Mouse (Mus musculus) neural tube, embryonic 13.5 days (tissue): Measurements from ENCODE around the gene Sppl3. TPM values are rescaled to one million over a fixed set of nuclear protein-coding genes. Genes with fewer than 3 reads are reported as not detected.
"Not testable (repeated sequence)": the region's sequence is repeated elsewhere in the genome, so short reads cannot be mapped to it uniquely, and the experiment has no call there.

Experiments
- ATAC-seq: fragments of 200-750 bp; cut with Nextera tagmentation; 2 replicates; pipeline ENCODE4 v1.8.0; 2017; ENCODE audit warnings: low read depth, mild to moderate bottlenecking, moderate TSS enrichment, moderate library complexity
- H3K27ac ChIP-seq: fragments of 300-500 bp; sonication (generic); replicated peaks from 2 replicates; pipeline ENCODE4 v1.5.1; 2015; ENCODE audit warnings: moderate library complexity, mild to moderate bottlenecking, inconsistent platforms
- H3K27me3 ChIP-seq: fragments of 300-500 bp; sonication (generic); 2 replicates; pipeline ENCODE4 v1.6.1; 2015; ENCODE audit warnings: mild to moderate bottlenecking, inconsistent platforms
- H3K36me3 ChIP-seq: fragments of 300-500 bp; sonication (generic); 2 replicates; pipeline ENCODE4 v1.6.1; 2015; ENCODE audit warnings: mild to moderate bottlenecking, inconsistent platforms
- H3K4me1 ChIP-seq: fragments of 300-500 bp; sonication (generic); replicated peaks from 2 replicates; pipeline ENCODE4 v1.6.1; 2015; ENCODE audit warnings: inconsistent platforms
- H3K4me2 ChIP-seq: fragments of 300-500 bp; sonication (generic); 2 replicates; pipeline ENCODE4 v1.6.1; 2015; ENCODE audit warnings: inconsistent platforms, mild to moderate bottlenecking, moderate library complexity
- H3K4me3 ChIP-seq: fragments of 300-500 bp; sonication (generic); 2 replicates; pipeline ENCODE4 v1.5.1; 2015; ENCODE audit warnings: mild to moderate bottlenecking, inconsistent platforms
- H3K9ac ChIP-seq: fragments of 300-500 bp; sonication (generic); 2 replicates; pipeline ENCODE4 v1.6.1; 2015; ENCODE audit warnings: moderate library complexity, mild to moderate bottlenecking, inconsistent platforms
- H3K9me3 ChIP-seq: fragments of 300-500 bp; sonication (generic); 2 replicates; pipeline ENCODE4 v1.6.1; 2016; ENCODE audit warnings: inconsistent platforms
- WGBS: fragments of 180-500 bp; shearing (Covaris S2); methylation state at CpG from one replicate; pipeline ENCODE4 v1.1.7; 2015; 5-methylcytosine and 5-hydroxymethylcytosine counted together
- polyA plus RNA-seq: library from polyadenylated mRNA; unstranded; fragments of >200 nt; fragmentation: Nextera tagmentation; extraction: Ambion mirVana; gene quantifications from 2 replicates; pipeline ENCODE4 v1.2.1, GENCODE M21; 2015

Gene Sppl3
- polyA plus RNA-seq, 1 experiment from 2014 or later, result 21.3 TPM

DNA sequence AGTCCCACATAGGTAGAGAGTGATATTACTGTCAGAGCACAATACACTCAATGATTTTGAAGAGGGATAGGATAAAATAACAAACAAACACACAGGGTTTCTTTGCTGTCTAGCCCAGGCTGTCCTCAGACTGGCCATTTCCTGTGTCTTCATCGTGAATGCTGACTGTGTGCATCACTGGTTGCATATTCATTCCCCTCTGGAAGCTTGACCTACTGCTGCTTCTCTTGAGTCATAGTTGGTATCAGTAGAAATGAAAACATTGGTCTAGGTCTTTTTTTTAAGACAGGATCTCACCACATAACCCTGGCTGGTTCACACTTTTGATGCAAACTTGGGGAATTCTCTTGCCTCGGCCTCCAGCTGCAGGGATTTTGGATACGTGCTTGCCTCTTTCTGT lies 58.7 kb downstream of the Sppl3 start:
- no peaks in the 10 kb centered on the region for H3K9me3 ChIP-seq
- no peak overlapping the region for H3K9ac ChIP-seq
- no peaks in the 10 kb centered on the region for H3K27me3 ChIP-seq
- ATAC-seq, result no peak
- H3K4me2 ChIP-seq, result no peak overlapping the region
- H3K27ac ChIP-seq, result no peak overlapping the region
- 86% methylated on average over 3 of the region's 3 CpGs for WGBS
- H3K36me3 ChIP-seq, result peaks cover under 1% of the 10 kb centered on the region; the same call in 1 of the 2 replicates
- H3K4me1 ChIP-seq, result peaks cover 17% of the 10 kb centered on the region
- no peak overlapping the region for H3K4me3 ChIP-seq

DNA sequence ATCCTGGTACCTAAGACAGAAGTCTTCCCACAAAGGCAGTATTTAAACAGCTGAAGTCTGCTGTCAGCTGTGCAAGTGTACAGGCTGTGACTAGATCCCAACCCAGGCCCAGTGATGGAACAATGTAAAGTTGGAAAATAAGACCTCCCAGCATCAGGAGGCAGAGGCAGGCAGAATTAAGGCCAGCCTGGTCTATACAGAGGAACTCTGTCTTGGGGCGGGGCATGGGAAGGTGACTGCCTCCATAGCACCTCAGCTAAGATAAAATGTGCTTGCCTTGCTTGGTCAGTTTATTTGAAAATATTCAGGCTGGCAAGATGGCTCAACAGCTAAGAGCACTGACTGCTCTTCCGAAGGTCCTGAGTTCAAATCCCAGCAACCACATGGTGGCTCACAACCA lies 59.5 kb downstream of the Sppl3 start:
- H3K4me2 ChIP-seq, result no peak overlapping the region
- 98% methylated on average over 2 of the region's 2 CpGs for WGBS
- ATAC-seq, result no peak

DNA sequence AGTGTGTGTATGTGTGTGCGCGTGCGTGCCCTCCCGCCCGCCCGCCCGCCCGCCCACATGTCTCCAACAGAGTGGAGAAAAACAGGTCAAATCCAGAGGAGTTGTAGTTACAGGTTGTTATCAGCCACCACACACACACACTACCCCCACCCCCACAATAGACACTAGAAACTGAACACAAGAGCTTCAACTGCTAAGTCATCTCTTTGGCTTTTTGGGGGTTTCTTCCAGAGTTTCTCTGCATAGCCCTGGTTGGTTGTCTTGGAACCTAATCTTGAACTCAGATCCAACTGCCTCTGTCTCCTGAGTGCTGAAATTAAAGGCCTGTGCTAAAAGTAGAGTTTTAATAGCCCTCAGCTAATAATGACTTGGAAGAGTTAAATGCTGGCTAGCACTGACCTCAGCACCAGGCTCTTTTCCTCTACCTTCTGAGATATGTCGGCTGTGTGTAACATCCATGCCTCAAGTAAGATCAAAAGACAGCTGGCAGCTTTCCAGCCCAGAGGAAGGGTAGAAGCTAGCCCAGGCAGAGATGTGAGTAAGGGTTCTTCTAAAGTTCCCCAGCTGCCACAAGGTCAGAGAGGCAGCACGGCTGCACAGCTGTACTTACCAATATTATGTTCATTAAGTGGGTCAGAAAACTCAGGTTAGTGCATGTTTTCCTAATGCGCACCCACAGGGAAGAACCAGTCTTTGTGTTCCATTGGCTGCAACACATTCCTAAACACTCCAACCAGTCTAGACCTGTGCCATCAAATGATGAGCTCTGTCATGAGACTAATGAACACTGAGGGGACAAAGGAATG lies 60.4 kb downstream of the Sppl3 start:
- 91% methylated on average over 11 of the region's 11 CpGs for WGBS
- no peak for ATAC-seq

More for the DNA sequence above, 59.5 kb downstream of the Sppl3 start:
- Histone ChIP-seq H3K9me3 (no peaks in the 10 kb centered on the region), H3K27me3 (no peaks in the 10 kb centered on the region), H3K36me3 (peaks cover 9% of the 10 kb centered on the region), H3K4me3 (no peak overlapping the region), H3K4me1 (peaks cover 17% of the 10 kb centered on the region), H3K27ac (no peak overlapping the region), H3K9ac (no peak overlapping the region)

DNA sequence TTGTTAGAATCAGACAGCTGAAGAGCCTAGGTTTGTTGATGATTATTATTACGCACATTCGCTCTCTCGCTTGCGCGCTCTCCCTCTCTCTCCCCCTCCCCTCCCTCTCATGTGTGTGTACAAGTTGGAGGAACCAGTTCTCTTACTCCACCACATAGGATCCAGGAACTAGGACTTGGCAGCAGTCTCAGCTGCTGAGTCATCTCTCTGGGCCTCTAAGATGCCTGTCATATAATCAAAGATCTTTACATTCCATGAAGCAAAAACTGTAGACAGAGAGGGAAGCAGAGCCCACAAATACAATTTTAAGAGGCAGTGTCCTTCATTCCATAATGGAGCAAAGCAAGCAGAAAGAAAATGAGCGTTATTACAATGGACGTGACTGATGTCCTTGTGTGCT lies 61.2 kb downstream of the Sppl3 start:
- H3K4me3 ChIP-seq, result no peak overlapping the region
- no peak for ATAC-seq
- H3K9me3 ChIP-seq, result no peaks in the 10 kb centered on the region
- H3K27ac ChIP-seq, result no peak overlapping the region
- no peak overlapping the region for H3K4me2 ChIP-seq
- peaks cover 17% of the 10 kb centered on the region for H3K4me1 ChIP-seq
- peaks cover 20% of the 10 kb centered on the region for H3K36me3 ChIP-seq
- no peaks in the 10 kb centered on the region for H3K27me3 ChIP-seq
- no peak overlapping the region for H3K9ac ChIP-seq
- 95% methylated on average over 7 of the region's 7 CpGs for WGBS

More for the DNA sequence above, 60.4 kb downstream of the Sppl3 start:
- peaks cover 17% of the 10 kb centered on the region for H3K4me1 ChIP-seq
- H3K9ac ChIP-seq, result no peak overlapping the region
- H3K27me3 ChIP-seq, result no peaks in the 10 kb centered on the region
- peaks cover 17% of the 10 kb centered on the region for H3K36me3 ChIP-seq
- no peak overlapping the region for H3K27ac ChIP-seq
- no peak overlapping the region for H3K4me3 ChIP-seq
- H3K4me2 ChIP-seq, result no peak overlapping the region
- H3K9me3 ChIP-seq, result no peaks in the 10 kb centered on the region

DNA sequence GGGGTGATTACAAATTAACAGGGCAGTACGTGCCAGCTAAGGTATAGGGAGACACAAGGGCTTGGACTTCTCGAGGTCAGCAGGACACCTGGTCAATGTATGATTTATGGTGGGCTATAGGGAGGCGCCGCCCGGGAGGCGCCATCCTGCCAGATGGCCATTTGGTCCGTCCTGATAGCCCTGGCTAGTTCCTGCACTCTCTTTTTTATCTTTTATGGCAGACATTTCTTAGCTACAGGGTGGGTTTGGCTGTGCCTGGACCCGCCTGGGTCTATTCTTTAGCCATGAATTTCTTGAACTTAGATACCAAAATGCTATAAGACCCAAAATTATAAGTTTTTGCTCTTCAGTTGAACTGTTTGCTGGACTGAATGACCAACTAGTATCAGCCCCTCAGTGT lies 62.4 kb downstream of the Sppl3 start:
- Histone ChIP-seq H3K4me1 (peaks cover 17% of the 10 kb centered on the region), H3K36me3 (peaks cover 20% of the 10 kb centered on the region)
- H3K4me2 ChIP-seq, H3K4me3 ChIP-seq, H3K27me3 ChIP-seq, H3K9me3 ChIP-seq, ATAC-seq, H3K27ac ChIP-seq, H3K9ac ChIP-seq: not testable (repeated sequence)
- 12% methylated on average over 8 of the region's 8 CpGs for WGBS

DNA sequence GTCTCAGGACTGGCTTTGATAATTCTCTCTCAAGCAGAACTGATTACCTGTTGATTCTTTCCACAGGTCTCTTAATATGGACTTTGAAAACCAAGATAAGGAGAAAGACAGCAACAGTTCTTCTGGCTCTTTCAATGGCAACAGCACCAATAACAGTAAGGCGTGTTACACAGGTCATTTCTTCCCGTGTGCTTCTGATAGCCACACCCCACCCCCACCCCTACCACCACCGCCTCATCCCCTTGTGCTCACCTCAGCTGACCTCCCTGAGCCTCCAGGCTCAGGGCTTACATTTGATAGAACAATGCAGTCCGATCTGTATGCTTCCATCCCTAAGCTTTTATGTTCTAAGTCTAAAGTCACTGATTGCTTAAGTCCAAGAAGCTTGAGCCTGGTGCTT lies 63.8 kb downstream of the Sppl3 start:
- no peaks in the 10 kb centered on the region for H3K9me3 ChIP-seq
- no peak overlapping the region for H3K9ac ChIP-seq
- no peak overlapping the region for H3K27ac ChIP-seq
- no peak overlapping the region for H3K4me2 ChIP-seq
- peaks cover 17% of the 10 kb centered on the region for H3K4me1 ChIP-seq
- no peak overlapping the region for H3K4me3 ChIP-seq
- H3K27me3 ChIP-seq, result no peaks in the 10 kb centered on the region
- H3K36me3 ChIP-seq, result peaks cover 20% of the 10 kb centered on the region
- ATAC-seq, result no peak
- WGBS, result 84% methylated on average over 4 of the region's 4 CpGs

DNA sequence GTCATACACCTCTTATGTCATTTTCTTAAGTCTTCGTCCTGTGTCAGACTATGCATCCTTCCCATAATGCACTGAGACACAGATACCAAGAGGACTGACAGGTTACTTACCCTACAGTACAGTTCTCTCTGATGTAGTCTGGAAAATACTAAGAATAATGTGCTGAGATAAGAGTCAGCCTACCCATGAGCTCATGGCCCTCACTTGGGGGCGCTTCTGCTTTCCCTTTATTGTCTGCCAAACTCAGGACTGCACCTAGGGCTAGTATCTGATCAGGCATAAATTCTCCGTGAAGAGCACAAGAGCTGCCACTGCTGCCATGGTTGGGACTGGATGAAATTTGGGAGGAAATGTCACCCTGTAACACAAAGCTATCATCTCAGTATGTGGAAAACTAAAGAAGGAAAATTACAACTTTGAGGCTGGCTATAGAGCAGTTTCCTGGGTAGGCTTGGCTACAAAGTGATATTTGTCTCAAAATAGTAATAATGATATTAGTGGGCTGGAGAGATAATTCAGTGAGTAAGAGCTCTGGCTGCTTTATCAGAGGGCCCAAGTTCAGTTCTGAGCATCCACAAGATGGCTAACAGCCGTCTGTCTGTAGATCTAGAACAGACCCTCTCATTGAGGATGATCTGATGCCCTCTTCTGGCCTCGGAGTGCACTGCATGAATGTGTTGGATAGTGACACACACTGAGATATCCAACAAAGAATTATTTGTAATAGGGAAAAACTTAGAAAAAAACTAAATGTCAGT lies 65.4 kb downstream of the Sppl3 start:
- peaks cover 20% of the 10 kb centered on the region for H3K36me3 ChIP-seq
- peaks cover 14% of the 10 kb centered on the region for H3K4me1 ChIP-seq
- no peaks in the 10 kb centered on the region for H3K9me3 ChIP-seq
- WGBS, result 59% methylated on average over 5 of the region's 5 CpGs
- H3K4me3 ChIP-seq, result no peak overlapping the region
- H3K9ac ChIP-seq, result no peak overlapping the region
- no peaks in the 10 kb centered on the region for H3K27me3 ChIP-seq
- no peak overlapping the region for H3K27ac ChIP-seq
- H3K4me2 ChIP-seq, result no peak overlapping the region
- no peak for ATAC-seq

DNA sequence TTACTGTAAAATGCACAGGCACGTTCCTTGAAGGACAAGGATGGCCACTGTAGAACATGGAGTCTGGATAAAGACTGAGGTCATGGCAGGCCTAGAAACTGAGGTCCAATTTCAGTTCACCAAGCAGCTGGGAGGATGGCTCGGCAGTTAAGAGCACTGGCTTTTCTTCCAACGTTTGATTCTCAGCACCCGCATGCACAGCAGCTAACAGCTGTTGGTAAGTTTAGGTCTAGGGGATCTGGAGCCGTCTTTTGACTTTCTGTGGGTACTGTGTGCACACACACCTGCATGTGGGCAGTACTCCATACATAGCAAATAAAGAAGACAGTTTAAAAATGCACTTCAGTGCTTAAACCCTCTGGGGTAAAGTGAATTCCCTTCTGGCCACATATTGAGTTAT lies 70.7 kb downstream of the Sppl3 start:
- no peaks in the 10 kb centered on the region for H3K27me3 ChIP-seq
- WGBS, result 87% methylated on average over 5 of the region's 5 CpGs
- H3K4me2 ChIP-seq, result no peak overlapping the region
- H3K27ac ChIP-seq, result no peak overlapping the region
- H3K4me3 ChIP-seq, result no peak overlapping the region
- no peaks in the 10 kb centered on the region for H3K9me3 ChIP-seq
- peaks cover 38% of the 10 kb centered on the region for H3K36me3 ChIP-seq
- H3K4me1 ChIP-seq, result no peaks in the 10 kb centered on the region
- H3K9ac ChIP-seq, result no peak overlapping the region
- no peak for ATAC-seq

DNA sequence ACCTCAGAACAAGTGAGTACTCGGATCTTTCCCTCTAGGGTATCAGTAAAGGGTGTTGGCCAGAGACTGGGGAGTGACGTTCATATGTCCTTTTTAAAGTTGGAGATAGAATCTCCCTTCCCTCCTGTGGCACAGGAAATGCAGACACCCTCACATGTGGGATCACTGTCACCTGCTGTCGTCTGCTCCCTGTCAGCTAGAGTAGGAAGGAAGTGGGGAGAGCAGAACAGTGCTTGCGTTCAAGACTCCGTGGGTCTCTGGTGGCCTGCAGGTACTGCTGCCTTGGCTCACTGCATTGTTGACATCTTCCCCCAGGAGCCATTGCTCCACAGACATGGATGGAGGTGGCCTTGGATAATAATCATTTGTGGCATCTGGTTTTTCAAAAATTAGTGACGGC lies 72.6 kb downstream of the Sppl3 start:
- Histone ChIP-seq H3K4me1 (no peaks in the 10 kb centered on the region), H3K9ac (no peak overlapping the region), H3K27me3 (no peaks in the 10 kb centered on the region), H3K9me3 (no peaks in the 10 kb centered on the region), H3K4me2 (no peak overlapping the region), H3K36me3 (peaks cover 53% of the 10 kb centered on the region), H3K27ac (no peak overlapping the region), H3K4me3 (no peak overlapping the region)
- no peak for ATAC-seq
- WGBS, result 94% methylated on average over 6 of the region's 6 CpGs

DNA sequence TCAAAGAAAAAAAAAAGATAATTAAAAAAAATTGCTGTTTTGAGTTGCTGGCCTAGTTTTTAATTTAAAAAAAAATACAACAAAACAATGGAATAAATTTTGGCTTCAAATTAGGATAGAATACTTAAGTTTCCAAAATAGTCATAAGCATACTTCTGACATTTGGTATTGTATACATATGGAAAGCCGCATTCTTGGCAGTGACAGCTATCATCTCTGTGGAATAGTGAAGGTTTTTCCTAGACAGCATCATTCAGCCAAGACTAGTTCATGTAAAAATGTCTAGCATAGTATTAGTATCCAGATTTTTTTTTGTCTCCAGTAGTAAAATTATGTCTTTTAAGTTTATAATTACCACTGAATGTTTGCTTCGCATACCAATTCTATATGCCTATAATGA lies 74.7 kb downstream of the Sppl3 start:
- WGBS, result 97% methylated on average over 2 of the region's 2 CpGs
- H3K36me3 ChIP-seq, result peaks cover 75% of the 10 kb centered on the region
- no peak overlapping the region for H3K9ac ChIP-seq

DNA sequence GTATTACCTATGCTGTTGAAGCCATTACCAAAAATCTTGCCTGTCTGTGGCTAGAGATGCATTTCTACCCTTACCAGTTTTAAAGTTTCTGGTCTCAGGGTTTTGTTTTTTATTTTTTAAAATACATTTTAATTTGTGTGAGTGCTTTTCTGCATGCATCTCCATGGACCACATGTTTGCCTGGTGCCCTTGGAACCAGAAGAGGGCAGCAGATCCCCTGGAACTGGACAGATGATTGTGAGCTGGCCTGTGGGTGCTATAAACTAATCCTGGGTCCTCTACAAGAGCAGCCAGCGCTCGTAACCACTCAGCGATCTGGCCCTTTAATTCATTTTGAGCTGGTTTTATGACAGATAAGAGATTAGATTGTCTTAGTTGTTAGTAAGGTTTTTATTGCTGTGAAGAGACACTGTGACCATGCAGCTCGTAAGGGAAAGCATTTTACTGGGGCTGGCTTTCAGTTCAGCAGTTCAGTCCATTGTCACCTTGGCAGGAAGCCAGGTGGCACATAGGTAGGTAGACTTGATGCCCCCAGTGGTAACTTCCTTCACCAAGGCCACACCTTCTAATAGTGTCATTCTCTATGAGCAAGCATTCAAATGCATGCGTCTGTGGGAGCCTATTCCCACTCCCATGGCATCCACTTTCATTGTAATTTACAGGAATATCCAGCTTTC lies 78.8 kb downstream of the Sppl3 start:
- WGBS, result 92% methylated on average over 5 of the region's 5 CpGs
- H3K27ac ChIP-seq, result no peak overlapping the region
- peaks cover 78% of the 10 kb centered on the region for H3K36me3 ChIP-seq
- 0 out of 2 replicates have a peak, but pooled peaks cover 7% of the 10 kb centered on the region for H3K9me3 ChIP-seq
- 0 out of 2 replicates have a peak, but pooled peaks cover 6% of the 10 kb centered on the region for H3K4me1 ChIP-seq
- H3K4me2 ChIP-seq, result no peak overlapping the region
- no peaks in the 10 kb centered on the region for H3K27me3 ChIP-seq
- no peak overlapping the region for H3K4me3 ChIP-seq
- ATAC-seq, result no peak
- H3K9ac ChIP-seq, result no peak overlapping the region

More for the DNA sequence above, 74.7 kb downstream of the Sppl3 start:
- Histone ChIP-seq H3K4me1 (no peaks in the 10 kb centered on the region), H3K27me3 (no peaks in the 10 kb centered on the region), H3K4me3 (no peak overlapping the region), H3K27ac (no peak overlapping the region), H3K9me3 (0 out of 2 replicates have a peak, but pooled peaks cover 7% of the 10 kb centered on the region), H3K4me2 (no peak overlapping the region)
- ATAC-seq, result no peak

DNA sequence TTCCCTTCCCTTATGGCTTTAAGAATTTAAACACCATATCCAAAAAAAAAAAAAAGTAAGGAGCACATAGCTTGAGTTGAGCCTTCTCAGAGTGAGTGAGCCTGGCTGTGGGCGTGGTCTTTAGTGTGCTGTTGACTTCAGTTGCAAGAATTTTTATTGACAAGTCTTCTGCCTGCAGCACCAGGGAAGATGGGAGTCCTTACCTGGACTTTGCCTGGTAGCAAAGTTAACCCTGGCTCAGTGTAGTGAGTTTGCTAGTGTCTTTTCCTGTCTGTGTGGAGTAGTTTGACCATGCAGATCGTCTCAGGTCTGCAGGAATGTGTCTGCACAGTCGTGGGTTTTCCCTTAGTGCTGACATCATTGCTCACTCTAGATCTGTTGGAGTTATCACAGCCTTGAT lies 80.1 kb downstream of the Sppl3 start:
- peaks cover 83% of the 10 kb centered on the region for H3K36me3 ChIP-seq
- no peak for ATAC-seq
- 75% methylated on average over 3 of the region's 3 CpGs for WGBS

More for the DNA sequence above, 80.1 kb downstream of the Sppl3 start:
- 0 out of 2 replicates have a peak, but pooled peaks cover 6% of the 10 kb centered on the region for H3K4me1 ChIP-seq
- H3K4me3 ChIP-seq, result no peak overlapping the region
- H3K27me3 ChIP-seq, result no peaks in the 10 kb centered on the region
- no peak overlapping the region for H3K9ac ChIP-seq
- 0 out of 2 replicates have a peak, but pooled peaks cover 7% of the 10 kb centered on the region for H3K9me3 ChIP-seq
- H3K27ac ChIP-seq, result no peak overlapping the region
- no peak overlapping the region for H3K4me2 ChIP-seq
